Mouse (Mus musculus) G1E-ER4 (cell line): Measurements from ENCODE around the gene Pnpla5. TPM values are rescaled to one million over a fixed set of nuclear protein-coding genes. Genes with fewer than 3 reads are reported as not detected.

ENCODE experiments used
- GATA1 ChIP-seq: IDR thresholded peaks from one replicate; pipeline ENCODE4 v1.8.0; 2012; ENCODE audit warnings: low read length, inconsistent platforms
- polyA plus RNA-seq: library from polyadenylated mRNA; stranded (reverse); fragments of >175 nt; gene quantifications from 2 replicates; pipeline ENCODE4 v1.2.3, GENCODE M21; 2012

Pnpla5 gene
- polyA plus RNA-seq, 1 experiment: not detected

GRCm38 (mm10) chr15:84131096-84131786 is 8.3 kb upstream of the Pnpla5 start:
- no peak for TF ChIP-seq GATA1

DNA sequence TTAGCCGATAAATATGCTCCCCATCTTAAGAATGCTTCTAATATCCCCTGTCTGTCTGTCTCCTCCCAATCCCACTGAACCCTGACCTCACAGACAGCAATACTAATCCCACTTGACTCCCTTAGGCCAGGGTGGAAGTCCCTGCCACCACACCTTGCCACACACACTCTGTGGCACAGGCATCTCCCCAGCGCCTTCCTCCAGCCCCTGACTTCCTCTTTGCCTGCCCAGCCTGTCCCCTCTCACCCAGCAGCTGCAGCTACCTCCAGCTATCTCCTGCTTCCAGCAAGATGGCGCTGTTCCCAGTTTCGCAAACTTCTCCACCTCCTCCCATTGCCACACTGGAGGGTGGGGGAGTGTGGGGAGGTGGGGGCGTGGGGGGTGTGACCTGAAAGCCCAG is 3.9 kb upstream of the Pnpla5 start:
- TF ChIP-seq GATA1: no peak

GRCm38 (mm10) chr15:84126447-84126846 is 3.5 kb upstream of the Pnpla5 start:
- no peak for TF ChIP-seq GATA1

DNA sequence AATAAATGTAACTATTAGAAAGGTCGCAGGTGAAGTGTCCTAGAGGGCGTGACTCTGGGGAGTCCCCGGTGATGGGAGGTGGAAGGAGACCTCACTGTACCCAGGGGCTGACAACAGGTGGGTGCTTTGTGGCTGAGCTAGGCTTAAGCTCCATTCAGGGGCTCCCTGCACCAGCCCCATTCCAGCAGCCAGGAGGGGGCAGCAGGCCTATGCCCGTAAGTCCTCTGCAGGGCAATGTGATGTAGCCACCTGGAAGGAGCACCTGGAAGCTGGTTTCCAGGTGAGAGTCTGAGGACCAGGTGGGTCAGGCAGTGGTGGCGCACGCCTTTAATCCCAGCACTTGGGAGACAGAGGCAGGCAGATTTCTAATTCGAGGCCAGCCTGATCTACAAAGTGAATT is 1.1 kb upstream of the Pnpla5 start:
- TF ChIP-seq GATA1: no peak

DNA sequence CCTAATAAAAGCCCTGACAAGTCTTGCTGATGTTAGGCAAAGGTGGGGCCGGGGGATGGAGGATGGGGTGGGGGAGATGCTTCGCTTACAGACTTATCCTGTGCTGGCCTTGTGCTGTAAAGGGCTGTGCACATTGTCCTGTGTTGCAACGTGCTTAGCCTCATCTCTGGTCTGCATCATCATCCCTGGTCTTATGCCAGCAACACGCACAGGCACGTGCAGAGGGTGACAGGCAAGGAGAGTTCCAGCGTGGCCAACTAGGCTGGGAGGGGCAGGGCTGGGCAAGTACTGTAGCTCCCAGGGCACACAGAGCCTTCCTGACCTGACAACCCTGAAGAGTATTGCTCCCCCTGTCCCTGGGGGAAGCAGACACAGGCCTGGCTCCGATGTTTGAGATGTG is 1.9 kb downstream of the Pnpla5 start:
- no peak for TF ChIP-seq GATA1

DNA sequence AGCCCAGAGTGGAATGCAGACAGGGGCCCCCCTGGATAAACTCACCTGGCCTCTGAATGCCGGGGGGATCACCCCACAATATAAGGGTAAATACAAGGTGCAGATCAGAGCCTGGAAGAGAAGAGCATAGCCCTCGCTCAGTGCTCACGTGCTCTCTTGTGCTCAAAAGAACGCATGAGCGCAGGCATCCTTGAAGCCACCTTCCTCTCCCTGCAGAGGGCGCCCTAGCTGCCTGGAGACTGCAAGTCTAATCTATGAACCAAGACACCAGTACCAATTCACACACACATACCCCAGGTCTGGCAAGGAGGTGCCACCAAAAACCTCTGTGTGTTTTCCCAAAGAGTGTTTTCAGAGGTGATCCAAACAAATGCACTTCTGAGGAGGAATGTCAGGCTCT is 2.4 kb downstream of the Pnpla5 start:
- no peak for TF ChIP-seq GATA1

DNA sequence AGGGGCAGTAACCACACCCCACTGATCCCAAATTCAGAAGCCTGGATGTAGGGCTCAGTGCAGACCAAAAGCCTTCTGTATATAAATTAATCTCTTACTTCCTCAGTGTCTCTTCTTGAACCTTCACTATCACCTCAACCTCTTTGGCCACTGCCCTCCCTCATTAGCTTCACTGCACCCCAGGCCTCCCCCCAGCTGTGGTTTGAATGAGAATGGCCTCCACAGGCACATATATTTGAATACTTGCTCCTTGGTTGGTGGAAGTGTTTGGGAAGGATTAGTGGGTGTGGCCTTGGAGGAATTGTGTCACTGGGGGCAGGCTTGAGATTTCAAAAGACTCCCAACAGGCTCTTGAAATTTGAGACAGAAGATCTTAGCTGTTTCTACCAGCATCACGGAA is 6.5 kb downstream of the Pnpla5 start:
- TF ChIP-seq GATA1: no peak

DNA sequence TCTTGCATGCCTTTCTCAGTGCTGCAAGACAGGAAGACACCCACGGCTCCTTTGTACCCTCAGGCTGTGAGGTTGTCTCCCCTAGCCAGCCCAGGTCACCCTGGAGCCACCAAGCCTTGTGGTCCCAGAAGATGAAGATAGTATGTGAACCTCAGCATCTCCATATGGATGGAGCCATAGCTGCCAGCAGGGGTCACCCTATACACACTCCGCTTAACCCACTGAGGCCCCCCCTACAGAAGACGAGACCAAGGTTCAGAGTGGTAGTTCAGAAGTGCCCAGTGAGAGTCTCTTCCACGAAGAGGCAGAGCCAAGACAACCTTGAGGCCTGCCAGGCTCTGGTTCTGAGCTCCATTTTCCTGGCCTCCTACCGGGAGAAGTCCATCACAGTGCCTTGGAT is 7.2 kb downstream of the Pnpla5 start:
- TF ChIP-seq GATA1: no peak

DNA sequence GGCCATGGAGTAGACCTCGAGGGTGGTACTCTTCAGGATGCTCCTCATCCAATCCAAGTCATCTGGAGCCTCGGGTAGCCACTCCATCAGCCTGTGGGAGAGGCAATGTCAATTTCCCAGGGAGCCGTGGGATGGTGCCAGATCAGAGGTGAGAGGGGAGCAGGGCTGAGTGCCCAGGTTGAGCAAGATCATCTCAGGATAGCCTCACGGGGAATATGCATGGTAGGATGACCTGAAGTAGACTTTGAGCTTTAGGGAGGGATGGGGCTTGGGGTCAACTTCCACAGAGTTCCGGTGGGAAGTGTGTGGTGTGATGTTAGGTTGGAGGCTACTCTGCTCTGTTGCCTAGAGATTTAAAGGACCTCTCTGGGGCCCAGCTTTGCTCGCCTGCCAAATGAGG is 9.1 kb downstream of the Pnpla5 start:
- TF ChIP-seq GATA1: no peak

DNA sequence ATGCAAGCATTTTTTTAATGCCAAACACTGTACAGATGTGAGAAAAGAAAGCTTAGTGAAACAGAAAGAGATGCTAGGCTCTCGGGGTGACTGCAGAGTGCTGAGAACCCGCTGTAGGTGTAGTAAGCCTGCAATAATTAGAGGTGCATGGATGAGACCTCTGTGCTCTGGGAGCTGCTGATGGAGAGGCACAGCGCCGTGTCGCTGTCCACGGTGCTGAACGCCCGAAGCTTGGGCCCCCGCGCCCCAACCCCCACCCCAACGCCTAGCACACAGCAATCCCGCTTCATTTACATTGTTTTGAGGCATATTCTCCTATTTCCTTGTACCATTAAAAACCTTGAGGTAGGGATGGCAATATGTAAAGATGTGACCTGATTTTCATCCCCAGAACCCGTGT is 14.1 kb downstream of the Pnpla5 start:
- no peak for TF ChIP-seq GATA1

GRCm38 (mm10) chr15:84105924-84106500 is 17.0 kb downstream of the Pnpla5 start:
- no peak for TF ChIP-seq GATA1

DNA sequence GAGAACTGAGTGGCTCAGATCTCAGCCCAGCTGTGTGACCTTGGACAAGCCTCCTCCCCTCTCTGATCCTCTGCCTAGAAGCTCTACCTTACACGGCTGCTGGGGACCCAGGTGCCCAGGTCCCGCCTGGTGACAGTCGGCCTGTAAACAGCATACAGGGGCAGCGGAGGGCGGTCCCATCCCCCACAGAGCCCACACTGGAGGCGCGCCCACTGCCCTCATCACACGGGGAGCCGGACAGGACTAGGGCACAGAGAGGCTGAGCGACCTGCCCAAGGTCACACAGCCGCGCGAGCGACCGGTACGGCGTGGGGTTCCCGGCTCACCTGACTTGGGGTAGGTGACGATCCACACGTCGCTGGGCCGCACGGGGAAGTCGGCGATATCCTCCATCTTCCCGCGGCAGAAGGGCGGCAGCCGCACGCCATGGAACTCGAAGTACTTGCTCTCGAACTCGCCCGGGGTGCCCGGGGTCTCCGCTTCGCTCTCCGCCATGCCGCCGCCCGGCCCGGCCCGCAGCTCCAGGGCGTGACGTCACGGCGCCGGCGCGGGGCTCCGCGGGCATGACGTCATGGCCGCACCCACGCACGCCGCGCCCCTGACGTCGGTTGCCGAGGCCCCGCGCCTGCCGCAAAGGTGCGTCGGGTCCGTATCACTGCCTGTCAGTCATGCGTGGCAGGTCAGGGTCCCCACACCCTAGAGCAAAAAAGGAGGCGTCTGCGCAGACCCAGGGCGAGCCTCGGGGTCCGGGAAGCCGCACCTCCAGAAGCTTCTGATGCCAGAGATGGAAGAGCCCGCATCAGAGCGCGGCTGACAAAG is 17.7 kb downstream of the Pnpla5 start, which contains the start of gene Sult4a1:
Gene Sult4a1 (minus strand): TSS at position 650 of the 819 bp plus-strand sequence.
- no peak for TF ChIP-seq GATA1

DNA sequence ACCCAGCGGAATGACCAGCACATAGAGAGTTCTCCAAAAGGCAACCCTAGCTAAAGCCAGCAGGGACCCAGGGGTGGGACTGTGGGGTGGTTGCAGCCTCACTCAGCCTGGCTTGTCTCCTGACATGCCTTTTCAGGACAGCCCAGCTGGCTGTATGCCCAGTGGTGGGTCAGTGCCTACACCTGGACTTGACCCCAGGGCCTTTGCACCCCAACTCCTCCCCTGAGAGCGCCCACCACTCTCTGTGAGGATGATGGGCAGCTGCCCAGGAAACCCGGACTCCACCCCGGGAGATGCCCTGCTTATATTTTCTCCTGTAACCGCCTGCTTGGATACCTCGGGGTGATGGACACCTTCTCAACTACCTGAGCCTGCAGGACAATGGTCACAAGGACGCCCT is 18.3 kb downstream of the Pnpla5 start:
- no peak for TF ChIP-seq GATA1

DNA sequence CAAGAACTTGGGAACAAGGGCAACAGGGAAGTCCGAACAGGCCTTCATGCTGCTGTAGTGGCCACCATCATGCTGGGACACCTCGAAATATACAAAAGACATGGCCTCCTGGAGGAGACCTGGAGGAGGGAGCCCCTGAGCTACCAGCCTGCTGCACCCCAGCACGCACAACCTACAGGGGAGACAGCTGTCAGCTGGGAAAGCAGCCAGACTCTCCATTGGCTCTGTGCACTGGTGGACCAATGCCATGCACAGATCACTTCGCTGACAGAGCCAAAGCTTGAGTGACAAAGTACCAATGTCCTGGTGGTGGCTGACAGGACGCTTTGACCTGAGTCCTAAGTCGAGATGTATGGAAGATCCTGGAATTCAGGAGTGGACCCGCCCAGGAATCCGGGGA is 26.9 kb downstream of the Pnpla5 start:
- TF ChIP-seq GATA1: no peak

GRCm38 (mm10) chr15:84094921-84095320 is 28.1 kb downstream of the Pnpla5 start:
- no peak for TF ChIP-seq GATA1

DNA sequence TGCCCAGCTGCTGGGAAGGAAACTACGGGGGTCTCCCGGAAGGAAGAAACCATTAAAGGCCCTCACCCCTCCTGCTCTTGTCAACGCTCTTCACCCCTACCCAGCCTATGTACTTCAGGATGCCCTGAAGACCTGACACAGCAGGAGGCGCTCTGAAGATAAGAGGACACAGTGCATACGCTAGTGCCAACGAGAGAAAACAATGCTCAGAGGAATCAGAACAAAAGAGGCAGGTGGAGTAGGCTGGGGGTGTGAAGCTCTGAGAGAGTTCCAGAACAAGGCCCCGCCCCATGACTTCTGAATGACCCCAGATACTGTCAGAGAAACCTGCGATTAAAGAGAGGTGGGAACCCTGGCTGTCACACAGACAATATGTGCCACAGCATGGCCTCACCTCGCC is 36.2 kb downstream of the Pnpla5 start:
- no peak for TF ChIP-seq GATA1

- no peak for TF ChIP-seq GATA1
Measured at GRCm38 (mm10) chr15:84086364-84086763, 36.6 kb downstream of the Pnpla5 start.
